Mouse (Mus musculus): ENCODE results near the gene Acta2. TPM values are rescaled to one million over a fixed set of nuclear protein-coding genes. Genes with fewer than 3 reads are reported as not detected.

Gene Acta2
- polyA plus RNA-seq, 1 experiment from 2014 or later, result 1,410 TPM

GRCm38 (mm10) chr19:34262273-34262974, 7.0 kb upstream of the Acta2 start:
- Histone ChIP-seq H3K27me3 (replicated peaks) (no peaks in the 10 kb centered on the region), H3K9ac (no peak overlapping the region), H3K36me3 (no peaks in the 10 kb centered on the region), H3K4me1 (replicated peaks) (no peaks in the 10 kb centered on the region), H3K4me2 (replicated peaks) (no peak overlapping the region), H3K27ac (no peak overlapping the region), H3K4me3 (replicated peaks) (no peak overlapping the region), H3K9me3 (no peaks in the 10 kb centered on the region)
- 87% methylated on average over 2 of the region's 2 CpGs for WGBS
- no peak; the same call in 1 of the 2 replicates for ATAC-seq

- Histone ChIP-seq H3K4me2 (replicated peaks) (no peak overlapping the region), H3K4me3 (replicated peaks) (no peak overlapping the region), H3K9me3 (no peaks in the 10 kb centered on the region), H3K27ac (no peak overlapping the region), H3K4me1 (replicated peaks) (no peaks in the 10 kb centered on the region), H3K36me3 (no peaks in the 10 kb centered on the region), H3K9ac (no peak overlapping the region), H3K27me3 (replicated peaks) (no peaks in the 10 kb centered on the region)
- WGBS, result 60% methylated on average over 2 of the region's 2 CpGs
- ATAC-seq, result no peak
Measured at GRCm38 (mm10) chr19:34256936-34257335, 1.5 kb upstream of the Acta2 start.

DNA sequence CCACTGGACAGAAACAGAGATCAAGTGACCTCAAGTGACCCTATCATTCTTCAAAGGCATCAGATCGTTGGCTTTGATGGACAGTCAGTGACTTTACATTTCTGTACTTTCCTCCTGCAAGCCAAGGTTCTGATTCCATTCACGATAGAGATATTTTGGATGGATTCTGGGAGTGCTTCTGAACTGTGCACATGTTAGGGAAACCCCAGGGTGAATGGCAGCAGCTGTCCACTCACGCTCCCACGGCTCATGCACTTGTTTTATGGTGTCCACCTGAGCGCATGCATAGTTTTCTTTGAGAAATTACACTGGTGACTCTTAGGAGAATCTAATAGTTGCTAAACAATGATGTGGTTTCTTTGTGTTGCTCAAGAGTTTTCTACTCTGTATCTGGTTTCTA, 759 bp upstream of the Acta2 start:
- Histone ChIP-seq H3K9me3 (no peaks in the 10 kb centered on the region), H3K4me3 (replicated peaks) (no peak overlapping the region), H3K27me3 (replicated peaks) (no peaks in the 10 kb centered on the region), H3K4me2 (replicated peaks) (no peak overlapping the region), H3K4me1 (replicated peaks) (no peaks in the 10 kb centered on the region), H3K9ac (no peak overlapping the region), H3K27ac (peak overlapping the region; percentile 80; the same call in 1 of the 2 replicates), H3K36me3 (no peaks in the 10 kb centered on the region)
- 70% methylated on average over 5 of the region's 5 CpGs for WGBS
- ATAC-seq, result no peak

- H3K27me3 ChIP-seq (replicated peaks), result no peaks in the 10 kb centered on the region
- H3K27ac ChIP-seq, result peak overlapping the region; percentile 80
- peak overlapping the region; percentile 12; the same call in 1 of the 2 replicates for H3K9ac ChIP-seq
- ATAC-seq, result peak; percentile 26; the same call in 1 of the 2 replicates
- H3K4me2 ChIP-seq (replicated peaks), result peak overlapping the region; percentile 39
- H3K36me3 ChIP-seq, result no peaks in the 10 kb centered on the region
- H3K4me3 ChIP-seq (replicated peaks), result peak overlapping the region; percentile 26
- no peaks in the 10 kb centered on the region for H3K9me3 ChIP-seq
- WGBS, result 27% methylated on average over 14 of the region's 14 CpGs
- no peaks in the 10 kb centered on the region for H3K4me1 ChIP-seq (replicated peaks)
Measured at GRCm38 (mm10) chr19:34254101-34254879, 1.1 kb downstream of the Acta2 start.

GRCm38 (mm10) chr19:34252450-34252849, 2.9 kb downstream of the Acta2 start:
- ATAC-seq, result no peak
- Histone ChIP-seq H3K9ac (peak overlapping the region; percentile 36), H3K9me3 (no peaks in the 10 kb centered on the region), H3K27me3 (replicated peaks) (no peaks in the 10 kb centered on the region), H3K27ac (no peak overlapping the region), H3K36me3 (no peaks in the 10 kb centered on the region), H3K4me2 (replicated peaks) (peak overlapping the region; percentile 32; the same call in 1 of the 2 replicates), H3K4me3 (replicated peaks) (peak overlapping the region; percentile 20), H3K4me1 (replicated peaks) (no peaks in the 10 kb centered on the region)
- WGBS, result 70% methylated on average over 9 of the region's 9 CpGs

GRCm38 (mm10) chr19:34251900-34252299, 3.5 kb downstream of the Acta2 start:
- H3K9me3 ChIP-seq, result no peaks in the 10 kb centered on the region
- WGBS, result 69% methylated on average over 2 of the region's 2 CpGs
- H3K27me3 ChIP-seq (replicated peaks), result no peaks in the 10 kb centered on the region
- no peaks in the 10 kb centered on the region for H3K36me3 ChIP-seq
- peak overlapping the region; percentile 20; the same call in 1 of the 2 replicates for H3K4me3 ChIP-seq (replicated peaks)
- ATAC-seq, result no peak
- H3K27ac ChIP-seq, result no peak overlapping the region
- H3K4me1 ChIP-seq (replicated peaks), result no peaks in the 10 kb centered on the region
- no peak overlapping the region; the same call in 1 of the 2 replicates for H3K9ac ChIP-seq
- H3K4me2 ChIP-seq (replicated peaks), result peak overlapping the region; percentile 42

DNA sequence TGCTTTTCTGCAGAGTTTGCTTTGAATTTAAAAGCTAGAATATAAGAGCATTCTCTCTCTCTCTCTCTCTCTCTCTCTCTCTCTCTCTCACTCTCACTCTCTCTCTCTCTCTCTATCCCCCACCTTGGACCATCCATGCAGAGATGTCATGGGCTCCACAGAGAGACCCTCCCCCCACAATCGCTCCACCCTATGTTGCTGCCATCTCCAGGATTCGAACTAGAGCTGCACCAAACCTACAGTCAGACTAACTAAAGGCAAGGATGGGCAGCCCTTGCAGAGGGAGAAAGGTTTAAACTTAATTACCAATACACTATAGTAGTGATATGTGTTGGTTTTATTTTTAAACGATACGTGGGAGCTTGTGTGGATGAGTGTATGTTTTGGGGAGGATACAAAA, 4.8 kb downstream of the Acta2 start:
- no peak overlapping the region for H3K4me2 ChIP-seq (replicated peaks)
- 81% methylated on average over 4 of the region's 4 CpGs for WGBS
- H3K4me3 ChIP-seq (replicated peaks), result no peak overlapping the region

GRCm38 (mm10) chr19:34248558-34248957, 6.8 kb downstream of the Acta2 start:
- Histone ChIP-seq H3K4me2 (replicated peaks) (no peak overlapping the region), H3K27ac (no peak overlapping the region), H3K9me3 (no peaks in the 10 kb centered on the region), H3K4me1 (replicated peaks) (no peaks in the 10 kb centered on the region), H3K27me3 (replicated peaks) (no peaks in the 10 kb centered on the region), H3K9ac (no peak overlapping the region), H3K4me3 (replicated peaks) (no peak overlapping the region), H3K36me3 (no peaks in the 10 kb centered on the region)
- WGBS, result 72% methylated on average over 5 of the region's 5 CpGs
- ATAC-seq, result no peak

More for the DNA sequence above, 4.8 kb downstream of the Acta2 start:
- H3K9ac ChIP-seq, result no peak overlapping the region
- H3K9me3 ChIP-seq, result no peaks in the 10 kb centered on the region
- H3K36me3 ChIP-seq, result no peaks in the 10 kb centered on the region
- no peaks in the 10 kb centered on the region for H3K27me3 ChIP-seq (replicated peaks)
- no peak for ATAC-seq
- H3K27ac ChIP-seq, result no peak overlapping the region
- H3K4me1 ChIP-seq (replicated peaks), result no peaks in the 10 kb centered on the region

GRCm38 (mm10) chr19:34244056-34244455, 11.3 kb downstream of the Acta2 start:
- Histone ChIP-seq H3K27ac (no peak overlapping the region), H3K9ac (no peak overlapping the region), H3K36me3 (peaks cover 11% of the 10 kb centered on the region; the same call in 1 of the 2 replicates), H3K27me3 (replicated peaks) (no peaks in the 10 kb centered on the region), H3K9me3 (no peaks in the 10 kb centered on the region), H3K4me2 (replicated peaks) (no peak overlapping the region), H3K4me1 (replicated peaks) (no peaks in the 10 kb centered on the region), H3K4me3 (replicated peaks) (no peak overlapping the region)
- ATAC-seq, result peak; percentile 61
- 15% methylated on average over 6 of the region's 6 CpGs for WGBS

DNA sequence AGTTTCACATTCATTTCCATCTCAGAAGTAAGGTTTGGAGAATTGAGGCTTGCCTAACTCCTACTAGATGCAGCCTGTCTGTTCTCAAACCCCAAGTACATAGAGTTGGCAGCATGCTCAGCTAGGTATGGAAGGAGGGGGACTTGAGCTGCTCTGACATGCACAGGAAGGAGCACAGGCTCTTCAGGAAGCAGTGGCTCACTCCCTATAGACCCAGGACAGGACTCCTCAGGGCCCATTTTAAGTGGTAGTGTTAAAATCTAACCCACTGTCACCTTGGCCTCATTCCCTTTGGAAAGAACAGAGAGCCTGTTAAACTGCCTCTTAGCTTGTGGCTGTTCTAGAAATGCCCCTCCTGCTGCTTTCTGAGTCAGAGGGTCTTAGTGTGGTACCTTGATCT, 12.5 kb downstream of the Acta2 start:
- no peak for ATAC-seq
- Histone ChIP-seq H3K4me3 (replicated peaks) (no peak overlapping the region), H3K36me3 (peaks cover 17% of the 10 kb centered on the region), H3K9ac (no peak overlapping the region), H3K9me3 (no peaks in the 10 kb centered on the region), H3K27ac (no peak overlapping the region), H3K4me1 (replicated peaks) (no peaks in the 10 kb centered on the region), H3K27me3 (replicated peaks) (no peaks in the 10 kb centered on the region), H3K4me2 (replicated peaks) (no peak overlapping the region)

GRCm38 (mm10) chr19:34241247-34241915, 14.0 kb downstream of the Acta2 start:
- Histone ChIP-seq H3K4me2 (replicated peaks) (no peak overlapping the region), H3K9ac (no peak overlapping the region), H3K4me1 (replicated peaks) (no peaks in the 10 kb centered on the region), H3K27ac (no peak overlapping the region), H3K27me3 (replicated peaks) (no peaks in the 10 kb centered on the region), H3K36me3 (peaks cover 17% of the 10 kb centered on the region), H3K9me3 (no peaks in the 10 kb centered on the region), H3K4me3 (replicated peaks) (no peak overlapping the region)
- no peak for ATAC-seq
- 65% methylated on average over 15 of the region's 15 CpGs for WGBS

GRCm38 (mm10) chr19:34240273-34241039, 14.9 kb downstream of the Acta2 start:
- H3K9ac ChIP-seq, result no peak overlapping the region
- H3K27me3 ChIP-seq (replicated peaks), result no peaks in the 10 kb centered on the region
- no peak overlapping the region for H3K27ac ChIP-seq
- no peaks in the 10 kb centered on the region for H3K9me3 ChIP-seq
- no peak for ATAC-seq
- H3K36me3 ChIP-seq, result peaks cover 17% of the 10 kb centered on the region
- H3K4me2 ChIP-seq (replicated peaks), result no peak overlapping the region
- WGBS, result 87% methylated on average over 5 of the region's 5 CpGs
- H3K4me1 ChIP-seq (replicated peaks), result no peaks in the 10 kb centered on the region
- H3K4me3 ChIP-seq (replicated peaks), result no peak overlapping the region

Measured in intestine, embryonic 15.5 days (tissue).